Mouse (Mus musculus) forebrain, embryonic 13.5 days (tissue): Measurements from ENCODE around the gene Unc5c. TPM values are rescaled to one million over a fixed set of nuclear protein-coding genes. Genes with fewer than 3 reads are reported as not detected.

ENCODE experiments used
- ATAC-seq: fragments of 200-750 bp; cut with Nextera tagmentation; 2 replicates; pipeline ENCODE4 v1.8.0; 2017
- H3K27ac ChIP-seq: fragments of 300-500 bp; sonication (generic); 2 replicates; pipeline ENCODE4 v1.5.1; 2015; ENCODE audit warnings: inconsistent platforms, mild to moderate bottlenecking, moderate library complexity
- H3K27me3 ChIP-seq: fragments of 300-500 bp; sonication (generic); 2 replicates; pipeline ENCODE4 v1.6.1; 2015; ENCODE audit warnings: mild to moderate bottlenecking, inconsistent platforms
- H3K36me3 ChIP-seq: fragments of 300-500 bp; sonication (generic); 2 replicates; pipeline ENCODE4 v1.6.1; 2015; ENCODE audit warnings: mild to moderate bottlenecking, inconsistent platforms; ENCODE audit not compliant: poor library complexity, severe bottlenecking
- H3K4me1 ChIP-seq: fragments of 300-500 bp; sonication (generic); 2 replicates; pipeline ENCODE4 v1.6.1; 2015; ENCODE audit warnings: inconsistent platforms
- H3K4me2 ChIP-seq: fragments of 300-500 bp; sonication (generic); 2 replicates; pipeline ENCODE4 v1.6.1; 2015; ENCODE audit warnings: inconsistent platforms, mild to moderate bottlenecking, moderate library complexity
- H3K4me3 ChIP-seq: fragments of 300-500 bp; sonication (generic); 2 replicates; pipeline ENCODE4 v1.5.1; 2015; ENCODE audit warnings: mild to moderate bottlenecking, inconsistent platforms
- H3K9ac ChIP-seq: fragments of 300-500 bp; sonication (generic); 2 replicates; pipeline ENCODE4 v1.6.1; 2015; ENCODE audit warnings: mild to moderate bottlenecking, inconsistent platforms
- H3K9me3 ChIP-seq: fragments of 300-500 bp; sonication (generic); replicated peaks from 2 replicates; pipeline ENCODE4 v1.6.1; 2016; ENCODE audit warnings: inconsistent platforms
- whole genome bisulfite sequencing: fragments of 180-500 bp; shearing (Covaris S2); methylation state at CpG from one replicate; pipeline ENCODE4 v1.1.7; 2015; 5-methylcytosine and 5-hydroxymethylcytosine counted together
- polyA plus RNA-seq: library from polyadenylated mRNA; unstranded; fragments of >200 nt; fragmentation: Nextera tagmentation; extraction: Ambion mirVana; gene quantifications from 2 replicates; pipeline ENCODE4 v1.2.1, GENCODE M21; 2015

The Unc5c gene
- polyA plus RNA-seq, 1 experiment from 2014 or later = 7.6 TPM

- WGBS = 66% methylated on average over 3 of the region's 3 CpGs
- Histone ChIP-seq H3K36me3 (no peaks in the 10 kb centered on the region), H3K4me1 (peaks cover 7% of the 10 kb centered on the region; the same call in 1 of the 2 replicates), H3K4me3 (no peak overlapping the region), H3K9ac (no peak overlapping the region), H3K27ac (peak overlapping the region; percentile 35), H3K9me3 (no peaks in the 10 kb centered on the region), H3K27me3 (no peaks in the 10 kb centered on the region), H3K4me2 (no peak overlapping the region)
- ATAC-seq = peak; percentile 62; the same call in 1 of the 2 replicates
Observed at GRCm38 (mm10) chr3:141794371-141794770, 329.4 kb downstream of the Unc5c start.

GRCm38 (mm10) chr3:141797372-141797771 is 332.4 kb downstream of the Unc5c start:
- no peak overlapping the region for H3K4me2 ChIP-seq
- ATAC-seq = no peak
- H3K27ac ChIP-seq = no peak overlapping the region
- H3K27me3 ChIP-seq = no peaks in the 10 kb centered on the region
- no peaks in the 10 kb centered on the region for H3K9me3 ChIP-seq
- H3K4me3 ChIP-seq = no peak overlapping the region
- no peak overlapping the region for H3K9ac ChIP-seq
- no peaks in the 10 kb centered on the region for H3K36me3 ChIP-seq
- peaks cover 7% of the 10 kb centered on the region; the same call in 1 of the 2 replicates for H3K4me1 ChIP-seq

- H3K36me3 ChIP-seq = no peaks in the 10 kb centered on the region
- H3K27ac ChIP-seq = no peak overlapping the region
- peaks cover 7% of the 10 kb centered on the region; the same call in 1 of the 2 replicates for H3K4me1 ChIP-seq
- no peaks in the 10 kb centered on the region for H3K9me3 ChIP-seq
- H3K9ac ChIP-seq = no peak overlapping the region
- no peak overlapping the region for H3K4me3 ChIP-seq
- ATAC-seq = peak; percentile 49; the same call in 1 of the 2 replicates
- H3K4me2 ChIP-seq = no peak overlapping the region
- 44% methylated on average over 1 of the region's 1 CpGs for WGBS
- H3K27me3 ChIP-seq = no peaks in the 10 kb centered on the region
Observed at GRCm38 (mm10) chr3:141797789-141798188, 332.8 kb downstream of the Unc5c start.

- H3K4me1 ChIP-seq = no peaks in the 10 kb centered on the region
- H3K9ac ChIP-seq = no peak overlapping the region
- 69% methylated on average over 5 of the region's 5 CpGs for WGBS
- H3K9me3 ChIP-seq = no peaks in the 10 kb centered on the region
- H3K4me3 ChIP-seq = no peak overlapping the region
- ATAC-seq = no peak
- H3K4me2 ChIP-seq = no peak overlapping the region
- H3K27ac ChIP-seq = no peak overlapping the region
- H3K36me3 ChIP-seq = no peaks in the 10 kb centered on the region
- no peaks in the 10 kb centered on the region for H3K27me3 ChIP-seq
Observed at GRCm38 (mm10) chr3:141804133-141804532, 339.1 kb downstream of the Unc5c start.

GRCm38 (mm10) chr3:141809581-141809980 is 344.6 kb downstream of the Unc5c start:
- H3K27ac ChIP-seq = no peak overlapping the region
- WGBS = 74% methylated on average over 3 of the region's 3 CpGs
- no peak for ATAC-seq

GRCm38 (mm10) chr3:141810944-141811343 is 345.9 kb downstream of the Unc5c start:
- H3K9ac ChIP-seq = no peak overlapping the region
- H3K36me3 ChIP-seq = no peaks in the 10 kb centered on the region
- no peak overlapping the region for H3K27ac ChIP-seq
- H3K4me1 ChIP-seq = peaks cover 18% of the 10 kb centered on the region
- no peaks in the 10 kb centered on the region for H3K9me3 ChIP-seq
- no peaks in the 10 kb centered on the region for H3K27me3 ChIP-seq
- no peak overlapping the region for H3K4me3 ChIP-seq
- ATAC-seq = peak; percentile 28; the same call in 1 of the 2 replicates
- 44% methylated on average over 7 of the region's 7 CpGs for WGBS
- H3K4me2 ChIP-seq = no peak overlapping the region

More at GRCm38 (mm10) chr3:141809581-141809980, 344.6 kb downstream of the Unc5c start:
- peaks cover 13% of the 10 kb centered on the region for H3K4me1 ChIP-seq
- no peaks in the 10 kb centered on the region for H3K9me3 ChIP-seq
- H3K9ac ChIP-seq = no peak overlapping the region
- H3K4me3 ChIP-seq = no peak overlapping the region
- no peak overlapping the region for H3K4me2 ChIP-seq
- no peaks in the 10 kb centered on the region for H3K36me3 ChIP-seq
- H3K27me3 ChIP-seq = no peaks in the 10 kb centered on the region

- Histone ChIP-seq H3K9me3 (no peaks in the 10 kb centered on the region), H3K27me3 (no peaks in the 10 kb centered on the region), H3K4me2 (no peak overlapping the region), H3K36me3 (no peaks in the 10 kb centered on the region), H3K4me1 (peaks cover 18% of the 10 kb centered on the region), H3K27ac (no peak overlapping the region), H3K4me3 (no peak overlapping the region), H3K9ac (no peak overlapping the region)
- no peak for ATAC-seq
- 16% methylated on average over 2 of the region's 2 CpGs for WGBS
Observed at GRCm38 (mm10) chr3:141811348-141811747, 346.3 kb downstream of the Unc5c start.

- no peak overlapping the region for H3K4me2 ChIP-seq
- H3K4me1 ChIP-seq = peaks cover 29% of the 10 kb centered on the region
- H3K4me3 ChIP-seq = no peak overlapping the region
- ATAC-seq = peak; percentile 26; the same call in 1 of the 2 replicates
- H3K9me3 ChIP-seq = no peaks in the 10 kb centered on the region
- no peak overlapping the region for H3K27ac ChIP-seq
- H3K36me3 ChIP-seq = no peaks in the 10 kb centered on the region
- H3K9ac ChIP-seq = no peak overlapping the region
- WGBS = 52% methylated on average over 1 of the region's 1 CpGs
- H3K27me3 ChIP-seq = no peaks in the 10 kb centered on the region
Observed at GRCm38 (mm10) chr3:141814776-141815175, 349.8 kb downstream of the Unc5c start.

- Histone ChIP-seq H3K9ac (no peak overlapping the region), H3K36me3 (no peaks in the 10 kb centered on the region), H3K4me3 (no peak overlapping the region), H3K9me3 (no peaks in the 10 kb centered on the region), H3K4me2 (peak overlapping the region; percentile 49), H3K27ac (no peak overlapping the region), H3K4me1 (peaks cover 23% of the 10 kb centered on the region), H3K27me3 (no peaks in the 10 kb centered on the region)
- ATAC-seq = peak; percentile 41; the same call in 1 of the 2 replicates
- 9% methylated on average over 3 of the region's 3 CpGs for WGBS
Observed at GRCm38 (mm10) chr3:141818615-141819312, 353.7 kb downstream of the Unc5c start.

GRCm38 (mm10) chr3:141819331-141819941 is 354.4 kb downstream of the Unc5c start:
- H3K4me2 ChIP-seq = peak overlapping the region; percentile 49
- H3K9ac ChIP-seq = peak overlapping the region; percentile 46
- H3K9me3 ChIP-seq = no peaks in the 10 kb centered on the region
- no peak overlapping the region for H3K27ac ChIP-seq
- ATAC-seq = peak; percentile 85
- 2% methylated on average over 13 of the region's 13 CpGs for WGBS
- H3K4me1 ChIP-seq = peaks cover 19% of the 10 kb centered on the region
- no peaks in the 10 kb centered on the region for H3K36me3 ChIP-seq
- H3K27me3 ChIP-seq = no peaks in the 10 kb centered on the region
- H3K4me3 ChIP-seq = 0 out of 2 replicates have a peak overlapping the region, but pooled peaks have one; percentile 10

- no peak overlapping the region for H3K4me3 ChIP-seq
- WGBS = 91% methylated on average over 5 of the region's 5 CpGs
- H3K9me3 ChIP-seq = no peaks in the 10 kb centered on the region
- no peaks in the 10 kb centered on the region for H3K4me1 ChIP-seq
- H3K36me3 ChIP-seq = no peaks in the 10 kb centered on the region
- H3K27me3 ChIP-seq = no peaks in the 10 kb centered on the region
- no peak overlapping the region for H3K4me2 ChIP-seq
- no peak overlapping the region for H3K27ac ChIP-seq
- ATAC-seq = no peak
- H3K9ac ChIP-seq = no peak overlapping the region
Observed at GRCm38 (mm10) chr3:141828301-141828700, 363.3 kb downstream of the Unc5c start.

- H3K9me3 ChIP-seq = no peaks in the 10 kb centered on the region
- H3K27me3 ChIP-seq = no peaks in the 10 kb centered on the region
- H3K9ac ChIP-seq = no peak overlapping the region
- peak; percentile 91 for ATAC-seq
- H3K4me3 ChIP-seq = no peak overlapping the region
- no peaks in the 10 kb centered on the region; the same call in 1 of the 2 replicates for H3K36me3 ChIP-seq
- 15% methylated on average over 3 of the region's 3 CpGs for WGBS
- H3K27ac ChIP-seq = no peak overlapping the region
- H3K4me1 ChIP-seq = no peaks in the 10 kb centered on the region
- no peak overlapping the region for H3K4me2 ChIP-seq
Observed at GRCm38 (mm10) chr3:141831135-141831534, 366.1 kb downstream of the Unc5c start.
